Mouse (Mus musculus): Measurements from ENCODE around the gene Olfr76.

DNA sequence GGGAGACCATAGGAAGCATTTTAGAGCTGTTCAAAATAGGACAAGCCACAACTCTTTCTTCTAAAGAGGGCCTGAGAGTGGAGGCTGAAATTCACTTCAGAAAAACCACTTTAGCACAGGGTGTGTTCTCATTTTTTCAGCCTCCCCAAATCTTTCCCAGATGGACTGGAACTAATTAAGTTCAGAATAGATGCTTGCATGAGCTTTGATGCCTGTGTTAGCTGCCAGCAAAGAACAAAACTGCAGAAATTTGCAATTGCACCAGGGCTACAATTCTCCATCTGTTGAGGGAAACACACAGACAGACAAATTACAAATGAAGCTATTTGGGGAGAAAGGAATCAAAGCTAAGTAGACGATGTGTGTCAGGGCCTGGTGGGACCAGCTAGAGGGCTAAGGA, 20.4 kb upstream of the Olfr76 start:
- TF ChIP-seq POLR2AphosphoS2 (IDR thresholded peaks at IDR 0.05; ENCODE audit: low read length), result no peak
- TF ChIP-seq CTCF (IDR thresholded peaks at IDR 0.05 in 2 of 3, conservative IDR thresholded peaks at IDR 0.05 in 1 of 3; ENCODE audit: control insufficient read depth in 1 of 3, insufficient read depth in 1 of 3, low read depth in 2 of 3, low read length in 3 of 3, poor library complexity in 1 of 3, severe bottlenecking in 1 of 3), result no peak

Measured in MEL (cell line).